Mouse (Mus musculus) hindlimb bud, embryonic 11.5 days (tissue): ENCODE results near the gene Paxbp1.

ENCODE experiments used
- DNase-seq: peaks from one replicate; pipeline ENCODE4 v3.0.0-alpha.2; 2012; ENCODE audit warnings: low read depth, low spot score; ENCODE audit errors: extremely low spot score

The Paxbp1 gene

GRCm38 (mm10) chr16:91001098-91001497 is 43.2 kb downstream of the Paxbp1 start:
- no peak for DNase-seq

GRCm38 (mm10) chr16:90999827-91000226 is 44.5 kb downstream of the Paxbp1 start:
- DNase-seq = no peak

- no peak for DNase-seq
Measured at GRCm38 (mm10) chr16:90997822-90998221, 46.5 kb downstream of the Paxbp1 start.

GRCm38 (mm10) chr16:90996327-90997243 is 47.8 kb downstream of the Paxbp1 start:
- DNase-seq = no peak

GRCm38 (mm10) chr16:90995498-90995897 is 48.8 kb downstream of the Paxbp1 start:
- no peak for DNase-seq

- no peak for DNase-seq
Measured at GRCm38 (mm10) chr16:90995023-90995422, 49.3 kb downstream of the Paxbp1 start.

GRCm38 (mm10) chr16:90989162-90989561 is 55.2 kb downstream of the Paxbp1 start:
- DNase-seq = no peak

- no peak for DNase-seq
Measured at GRCm38 (mm10) chr16:90988665-90989064, 55.7 kb downstream of the Paxbp1 start.

- DNase-seq = no peak
Measured at GRCm38 (mm10) chr16:90988039-90988438, 56.3 kb downstream of the Paxbp1 start.

- DNase-seq = no peak
Measured at GRCm38 (mm10) chr16:90971004-90971403, 73.3 kb downstream of the Paxbp1 start.

GRCm38 (mm10) chr16:90966241-90966640 is 78.1 kb downstream of the Paxbp1 start:
- DNase-seq = no peak

GRCm38 (mm10) chr16:90964302-90964701 is 80.0 kb downstream of the Paxbp1 start:
- DNase-seq = no peak
